Mouse (Mus musculus) G1E-ER4 (cell line): ENCODE measurements around the gene Gdf10. TPM values are rescaled to one million over a fixed set of nuclear protein-coding genes. Genes with fewer than 3 reads are reported as not detected.

Experiments used
- GATA1 ChIP-seq: IDR thresholded peaks from one replicate; pipeline ENCODE4 v1.8.0; 2012; ENCODE audit warnings: low read length, inconsistent platforms
- polyA plus RNA-seq: library from polyadenylated mRNA; stranded (reverse); fragments of >175 nt; gene quantifications from 2 replicates; pipeline ENCODE4 v1.2.3, GENCODE M21; 2012

The Gdf10 gene
- polyA plus RNA-seq, 1 experiment: not detected

DNA sequence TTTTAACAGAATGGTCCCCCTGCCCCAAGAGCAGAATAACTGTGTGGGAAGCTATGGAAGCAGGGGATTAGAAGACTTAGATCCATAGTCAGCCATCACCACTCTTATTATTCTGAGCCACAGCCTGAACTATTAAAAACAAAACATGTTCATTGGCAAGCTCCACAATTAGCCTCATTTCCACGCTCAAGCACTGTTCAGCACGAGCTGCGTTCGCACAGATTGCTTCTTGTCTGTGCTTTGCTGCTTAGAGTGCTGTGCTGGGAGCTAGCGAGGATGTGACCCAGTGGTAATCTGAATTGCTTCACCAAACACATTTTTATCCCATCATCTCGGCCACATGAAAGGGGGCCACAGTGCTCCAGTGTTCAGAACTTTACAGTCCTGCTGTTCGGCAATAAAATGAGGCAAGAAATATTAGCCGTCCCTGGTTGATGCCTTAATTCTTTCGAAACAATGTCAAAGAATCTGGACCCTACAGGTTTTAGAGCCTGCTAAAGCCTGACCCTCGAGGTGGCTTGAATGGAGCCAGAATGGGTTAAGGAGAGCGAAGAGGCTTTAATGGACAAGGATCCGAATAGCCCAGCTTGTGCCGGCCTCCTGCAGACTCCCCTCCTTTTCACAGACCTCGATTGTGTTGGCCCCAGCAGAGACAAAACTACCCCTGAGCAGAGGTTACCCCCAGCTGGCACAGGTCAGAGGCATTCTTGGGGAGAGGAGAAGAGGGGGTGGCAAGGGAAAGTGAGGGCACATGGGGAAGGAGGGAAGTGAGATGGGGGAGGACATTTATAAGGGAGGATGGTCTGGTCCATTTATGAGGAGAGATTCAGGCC is 2.4 kb upstream of the Gdf10 start:
- TF ChIP-seq GATA1: no peak

GRCm38 (mm10) chr14:33922771-33923167 is 618 bp upstream of the Gdf10 start:
- no peak for TF ChIP-seq GATA1

DNA sequence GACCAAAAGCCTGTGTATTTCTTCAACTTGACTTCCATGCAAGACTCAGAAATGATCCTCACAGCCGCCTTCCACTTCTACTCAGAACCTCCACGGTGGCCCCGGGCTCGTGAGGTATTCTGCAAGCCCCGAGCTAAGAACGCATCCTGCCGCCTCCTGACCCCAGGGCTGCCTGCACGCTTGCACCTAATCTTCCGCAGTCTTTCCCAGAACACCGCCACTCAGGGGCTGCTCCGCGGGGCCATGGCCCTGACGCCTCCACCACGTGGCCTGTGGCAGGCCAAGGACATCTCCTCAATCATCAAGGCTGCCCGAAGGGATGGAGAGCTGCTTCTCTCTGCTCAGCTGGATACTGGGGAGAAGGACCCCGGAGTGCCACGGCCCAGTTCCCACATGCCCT is 8.5 kb downstream of the Gdf10 start:
- no peak for TF ChIP-seq GATA1

DNA sequence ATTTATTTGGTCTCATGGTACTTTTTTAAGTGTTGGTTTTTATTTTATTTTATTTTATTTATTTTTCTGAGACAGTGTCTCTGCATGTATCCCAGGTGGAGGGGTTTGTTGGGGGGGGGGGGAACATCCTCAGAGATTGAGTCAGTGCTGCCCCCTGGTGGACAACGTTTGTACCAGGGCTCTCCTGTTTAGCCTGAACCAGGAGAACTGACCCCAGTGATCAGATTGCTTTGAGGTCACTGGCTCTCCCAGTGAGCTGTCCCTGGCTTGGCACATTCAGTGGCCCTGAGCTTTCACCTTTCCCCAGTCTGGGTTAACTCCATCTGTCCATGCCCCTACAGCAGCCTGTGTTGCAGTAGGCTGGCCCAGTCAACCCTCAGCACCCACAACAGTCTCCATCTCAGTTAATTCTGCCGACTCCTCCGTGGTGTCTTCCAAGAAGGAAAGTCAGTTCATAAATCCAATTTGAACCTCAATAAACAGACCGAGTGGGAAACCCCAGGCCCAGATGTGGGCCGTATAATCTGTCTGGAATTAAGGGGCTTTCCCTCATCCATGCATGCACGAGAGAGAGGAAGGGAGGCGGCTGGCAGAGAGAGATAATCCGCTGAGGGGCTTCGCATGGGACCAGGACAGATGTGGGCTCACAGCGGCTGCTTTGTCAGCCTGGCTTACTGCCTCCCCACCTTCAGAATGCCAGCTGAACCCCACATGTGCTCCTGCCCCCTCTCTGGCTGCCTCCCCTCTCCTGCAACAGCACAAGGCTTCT is 9.7 kb downstream of the Gdf10 start:
- TF ChIP-seq GATA1: no peak

- no peak for TF ChIP-seq GATA1
Observed at GRCm38 (mm10) chr14:33933778-33934317, 10.5 kb downstream of the Gdf10 start.

- TF ChIP-seq GATA1: no peak
Observed at GRCm38 (mm10) chr14:33939117-33939516, 15.7 kb downstream of the Gdf10 start.

GRCm38 (mm10) chr14:33940739-33941138 is 17.4 kb downstream of the Gdf10 start, which contains the start of gene Gdf2:
Gene Gdf2 (plus strand): TSS chr14:33941039.
- no peak for TF ChIP-seq GATA1

GRCm38 (mm10) chr14:33942222-33942621 is 18.8 kb downstream of the Gdf10 start:
- no peak for TF ChIP-seq GATA1

- TF ChIP-seq GATA1: no peak
Observed at GRCm38 (mm10) chr14:33946125-33946524, 22.7 kb downstream of the Gdf10 start.

DNA sequence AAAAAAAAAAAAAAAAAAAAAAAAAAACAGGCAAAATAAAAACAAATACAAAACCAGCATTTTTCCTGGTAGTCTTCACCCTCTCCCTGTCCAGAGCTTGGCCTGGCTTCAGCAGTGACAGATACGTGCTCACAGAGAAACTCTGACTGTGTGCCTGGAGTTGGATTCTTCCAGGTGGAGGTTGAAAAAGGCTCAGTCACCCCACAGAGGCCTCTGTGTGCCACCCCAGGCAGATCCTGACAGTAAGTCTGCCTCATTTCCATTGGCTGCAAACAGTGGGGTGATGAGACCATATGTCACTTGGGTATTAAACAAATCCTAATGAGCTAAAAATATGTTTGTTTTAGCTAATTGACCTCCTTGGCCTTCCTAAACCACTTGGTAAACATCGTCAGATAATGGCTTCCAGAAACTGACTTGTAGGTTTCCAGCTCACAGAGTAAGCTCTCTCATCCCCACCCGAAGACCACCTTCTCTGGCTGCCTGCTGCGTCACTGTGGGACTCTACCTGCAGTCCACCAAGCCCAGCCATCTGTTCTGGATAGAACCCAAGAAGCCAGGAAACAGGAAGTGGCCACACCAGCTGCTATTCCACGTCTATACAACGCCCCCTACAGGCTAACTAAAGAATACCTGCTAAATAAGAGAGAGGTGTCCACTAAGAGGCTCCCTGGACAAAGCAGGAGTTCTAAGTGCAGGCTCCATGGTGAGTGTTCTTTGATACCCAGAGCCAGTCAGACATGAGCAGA is 29.0 kb downstream of the Gdf10 start:
- no peak for TF ChIP-seq GATA1

- no peak for TF ChIP-seq GATA1
Observed at GRCm38 (mm10) chr14:33953761-33954160, 30.4 kb downstream of the Gdf10 start, which contains the start of gene Rbp3. Gene Rbp3 (plus strand): TSS chr14:33954003.

GRCm38 (mm10) chr14:33956055-33956454 is 32.7 kb downstream of the Gdf10 start:
- TF ChIP-seq GATA1: no peak

GRCm38 (mm10) chr14:33958186-33958585 is 34.8 kb downstream of the Gdf10 start:
- TF ChIP-seq GATA1: no peak

DNA sequence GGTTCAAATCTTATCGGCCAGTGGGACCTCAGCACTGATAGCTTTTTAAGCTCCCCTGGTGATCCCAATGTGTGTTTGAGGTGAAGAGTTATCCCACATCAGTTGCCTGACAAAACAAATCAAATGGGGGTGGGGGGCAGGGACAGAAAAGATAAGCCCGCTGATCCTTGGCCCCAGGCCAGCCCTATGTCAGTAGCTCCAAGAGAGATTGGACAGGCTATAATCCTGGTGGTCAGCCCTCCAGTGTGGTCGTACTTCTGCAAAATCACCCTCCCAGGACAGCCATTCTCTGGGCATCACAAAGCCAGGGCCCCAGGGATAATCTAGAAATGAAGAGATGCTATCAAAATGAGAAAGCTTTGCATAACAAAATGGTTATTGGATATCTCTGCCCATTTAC is 35.5 kb downstream of the Gdf10 start:
- no peak for TF ChIP-seq GATA1

DNA sequence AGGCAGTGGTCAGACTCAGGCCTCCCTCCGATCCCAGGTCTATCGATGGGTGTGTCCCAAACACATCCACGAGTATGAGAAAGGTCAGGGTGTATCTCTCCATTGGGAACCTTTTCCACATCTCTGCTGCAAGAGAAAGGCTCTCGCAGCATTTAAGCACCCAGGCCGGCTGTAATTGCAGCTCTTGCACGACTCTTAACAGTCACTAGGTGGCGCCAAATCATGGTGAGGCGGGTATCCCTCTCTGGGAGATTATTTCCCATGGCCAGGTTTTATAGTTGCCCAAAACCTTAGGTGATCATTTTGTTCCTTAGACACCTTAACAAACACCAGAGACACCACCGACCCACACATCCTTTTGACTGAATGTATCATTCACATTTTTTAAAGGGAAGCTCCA is 36.0 kb downstream of the Gdf10 start:
- no peak for TF ChIP-seq GATA1

- TF ChIP-seq GATA1: no peak
Observed at GRCm38 (mm10) chr14:33965675-33966074, 42.3 kb downstream of the Gdf10 start.
